Mouse (Mus musculus) liver, adult 2 months (tissue): ENCODE results near the gene Epo.

Experiments
- CTCF ChIP-seq: fragments of 200-500 bp; IDR thresholded peaks from 2 replicates; pipeline ENCODE4 v1.5.1; 2011; ENCODE audit warnings: low read depth, low read length, control low read depth
- POLR2A ChIP-seq: fragments of 200-500 bp; IDR thresholded peaks from 2 replicates; pipeline ENCODE4 v1.6.1; 2011; ENCODE audit warnings: low read length, control low read depth; ENCODE audit not compliant: insufficient read depth; ENCODE audit errors: extremely low read depth

DNA sequence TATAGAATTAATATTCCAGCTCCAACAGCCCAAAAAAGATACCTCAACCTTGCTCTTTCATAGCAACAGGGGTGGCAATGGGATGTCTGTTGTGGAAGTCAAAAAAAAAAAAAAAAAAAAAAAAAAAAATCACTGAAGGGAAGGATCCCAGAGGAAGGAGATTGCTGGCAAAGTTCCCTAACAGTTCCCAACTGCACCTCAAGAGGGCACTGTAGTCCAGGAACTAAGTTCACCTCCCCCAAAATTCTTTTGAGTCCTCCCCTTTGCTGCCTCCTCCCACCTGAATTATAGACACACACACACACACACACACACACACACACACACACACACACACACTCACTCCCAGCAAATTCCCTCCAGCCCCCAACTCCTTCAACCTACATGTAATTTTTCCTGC lies 51.9 kb downstream of the Epo start:
- TF ChIP-seq CTCF = peak; percentile 66
- no peak for TF ChIP-seq POLR2A
